Mouse (Mus musculus) kidney, adult 10 weeks (tissue): Measurements from ENCODE around the gene Grhl3. TPM values are rescaled to one million over a fixed set of nuclear protein-coding genes. Genes with fewer than 3 reads are reported as not detected.

Source experiments
- polyA plus RNA-seq: library from polyadenylated mRNA; stranded (reverse); fragments of 350-450 nt; fragmentation: Illumina TruSeq; extraction: RNeasy Lipid Tissue Mini Kit (QIAGEN cat#74804); gene quantifications from one replicate; pipeline ENCODE4 v1.2.3, GENCODE M21; 2014; ENCODE audit warnings: low read depth, low replicate concordance

Grhl3 gene
- not detected for polyA plus RNA-seq

DNA sequence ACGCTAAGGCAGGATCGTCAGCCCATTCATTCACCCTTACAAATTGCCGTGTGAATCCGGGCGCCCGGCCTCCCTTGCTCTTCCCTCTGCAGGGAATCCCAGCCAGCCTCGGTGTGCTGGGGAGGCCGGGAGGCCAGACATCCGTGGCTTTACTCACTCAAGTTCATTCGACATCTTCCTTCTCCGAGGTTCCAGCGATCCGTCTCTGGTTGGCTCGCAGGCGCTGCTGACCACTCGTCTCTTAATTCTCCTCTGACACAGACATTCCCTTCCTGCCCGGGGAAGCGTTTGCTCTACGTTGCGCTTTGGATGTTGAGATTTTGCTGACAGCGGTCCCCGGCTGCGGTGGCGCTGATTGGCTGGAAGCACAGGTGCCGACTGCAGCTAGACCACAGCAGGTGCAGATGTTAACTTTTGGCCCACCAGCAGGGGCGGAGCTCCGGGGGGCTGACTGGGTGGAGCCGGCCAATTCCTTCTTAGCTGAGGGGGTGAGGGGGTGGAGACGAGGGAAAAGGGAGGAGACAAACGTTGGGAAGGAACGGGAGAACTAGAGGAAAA is at the start of gene Grhl3:
Grhl3 (minus strand) TSS at position 380 of the 558 bp plus-strand sequence.

DNA sequence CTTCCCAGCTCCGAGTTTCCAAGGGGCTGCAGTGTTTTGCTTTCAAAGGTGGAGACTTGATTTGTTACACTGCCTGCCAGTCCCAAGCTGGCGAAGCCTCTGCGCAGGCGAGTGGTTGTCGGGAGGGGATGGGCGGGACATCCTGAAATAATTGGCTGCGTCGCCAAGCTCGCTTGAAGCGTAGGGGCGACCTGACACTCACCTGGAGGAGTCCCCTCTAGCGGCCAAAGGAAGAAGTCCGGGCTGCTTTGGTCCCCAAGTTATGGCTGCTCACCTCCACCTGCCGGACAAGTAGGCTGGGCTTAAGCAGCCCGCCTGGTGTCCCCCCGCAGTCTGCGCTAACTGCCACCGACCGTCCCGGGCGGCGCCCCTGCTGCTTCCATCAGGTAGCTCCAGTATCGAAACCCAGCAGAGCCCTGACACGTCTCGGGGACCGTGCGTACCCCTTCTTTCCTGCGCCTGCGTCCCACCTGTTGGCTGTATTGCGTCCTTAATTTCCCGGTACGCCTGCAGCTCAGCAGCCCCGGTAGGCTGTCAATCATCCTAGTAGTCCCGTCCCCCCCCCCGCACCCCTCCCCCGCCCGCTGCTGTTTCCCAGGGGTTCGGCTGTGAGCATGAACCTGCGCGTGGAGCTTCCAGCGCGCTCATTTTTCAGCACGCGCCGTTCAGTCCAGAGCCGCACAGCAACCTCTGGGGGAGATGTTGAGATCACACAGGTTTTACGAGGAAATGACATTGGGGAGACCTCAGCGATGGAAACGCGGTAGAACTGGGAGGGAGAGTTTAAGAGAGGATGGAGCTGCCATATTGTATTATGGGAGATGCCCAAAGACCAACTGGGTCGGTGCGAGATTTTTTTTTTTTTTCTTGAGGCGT is 78.7 kb downstream of the Grhl3 start, which contains the start of the genes Stpg1 and Nipal3:
Stpg1 (plus strand) TSS at position 270 of the 876 bp plus-strand sequence.
Nipal3 (minus strand) TSS at position 518 of the 876 bp plus-strand sequence.

Other genes starting within 250 kb of the Grhl3 start
- 151 TPM for gene Srrm1, start 220.3 kb downstream of the Grhl3 start, polyA plus RNA-seq
- 0.32 TPM for gene Ncmap, start 175.4 kb downstream of the Grhl3 start, polyA plus RNA-seq
- gene Rcan3, start 139.8 kb downstream of the Grhl3 start, polyA plus RNA-seq = 9.6 TPM
- gene Stpg1, start 78.8 kb downstream of the Grhl3 start, polyA plus RNA-seq = 0.40 TPM
- gene Nipal3, start 78.6 kb downstream of the Grhl3 start, polyA plus RNA-seq = 6.9 TPM
- gene Ifnlr1, start 112.7 kb upstream of the Grhl3 start, polyA plus RNA-seq = 0.69 TPM
- 0.32 TPM for gene Il22ra1, start 154.5 kb upstream of the Grhl3 start, polyA plus RNA-seq
- gene Myom3, start 186.1 kb upstream of the Grhl3 start, polyA plus RNA-seq = 0.16 TPM